Mouse (Mus musculus): ENCODE measurements around the gene Cwc15.
"Not testable (repeated sequence)": the region's sequence is repeated elsewhere in the genome, so short reads cannot be mapped to it uniquely, and the experiment has no call there.

The Cwc15 gene

DNA sequence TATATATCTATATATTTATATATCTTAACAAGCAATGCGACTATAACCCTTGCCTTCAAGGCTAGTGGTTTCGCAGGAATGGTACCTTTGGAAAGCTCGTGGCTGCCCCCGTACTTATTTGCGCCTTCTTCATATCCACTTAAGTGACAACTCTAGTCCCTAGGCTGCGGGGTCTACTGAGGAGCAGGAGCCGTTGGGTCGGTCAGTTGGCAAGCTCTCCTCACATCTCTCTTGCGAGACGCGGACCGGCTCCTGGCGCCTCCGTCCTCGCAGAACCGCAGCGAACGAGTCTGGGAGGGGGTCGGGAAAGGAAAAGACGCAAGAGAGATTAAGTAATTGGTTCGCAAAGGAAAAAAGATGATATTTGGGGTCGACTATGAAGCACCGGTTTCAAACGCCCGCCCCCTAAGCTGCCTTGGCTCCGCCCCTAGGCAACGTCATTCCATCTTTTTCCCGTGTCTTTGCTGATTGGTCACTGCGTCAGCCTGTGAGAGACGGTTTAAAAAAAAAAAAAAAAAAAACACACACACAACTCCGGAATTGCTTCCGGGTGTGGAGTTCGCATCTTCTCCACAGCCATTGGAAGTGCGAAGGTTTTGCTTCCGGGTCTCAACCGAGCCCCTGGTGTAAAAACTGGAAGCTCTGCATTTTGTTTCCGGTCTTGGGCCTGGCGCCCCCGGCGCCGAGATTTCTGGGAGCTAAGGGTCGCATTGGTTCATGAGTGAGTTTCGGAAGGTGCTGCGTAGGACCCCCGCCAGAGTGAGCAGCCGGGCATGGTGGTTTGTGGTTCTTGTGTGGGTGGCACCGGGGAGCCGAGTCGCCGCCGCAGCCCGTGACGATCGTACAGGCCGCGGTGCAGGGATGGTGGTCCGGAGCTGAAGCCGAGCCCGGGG, at the start of gene Cwc15, which contains the start of gene Kdm4d:
Gene Cwc15, plus strand, starts transcription at position 595 of the 893 bp plus-strand sequence.
Gene Kdm4d, minus strand, starts transcription at position 460 of the 893 bp plus-strand sequence.
- peak; percentile 98 for DNase-seq (ENCODE audit: low read depth, low spot score)

DNA sequence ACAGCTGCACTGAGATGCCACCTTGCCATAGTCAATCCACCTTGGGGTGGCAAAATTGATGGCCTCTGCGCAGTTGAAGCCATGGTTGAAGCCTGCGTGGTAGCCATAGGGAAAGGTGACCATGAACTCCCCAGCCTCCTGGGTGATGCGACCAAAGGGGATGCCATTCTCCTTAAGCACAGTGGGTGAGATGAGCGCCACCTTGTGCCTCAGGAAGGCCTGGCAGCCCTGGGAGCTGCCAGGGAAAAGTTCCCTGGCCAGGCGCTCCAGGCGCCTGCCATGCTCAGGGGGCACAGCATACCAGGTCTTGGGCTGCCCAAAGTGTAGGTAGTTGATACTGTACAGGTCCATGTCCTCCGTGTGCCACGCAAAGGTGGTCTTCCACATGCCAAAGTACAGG, 49.3 kb upstream of the Cwc15 start:
- not testable (repeated sequence) for DNase-seq (ENCODE audit: low read depth, low spot score)

DNA sequence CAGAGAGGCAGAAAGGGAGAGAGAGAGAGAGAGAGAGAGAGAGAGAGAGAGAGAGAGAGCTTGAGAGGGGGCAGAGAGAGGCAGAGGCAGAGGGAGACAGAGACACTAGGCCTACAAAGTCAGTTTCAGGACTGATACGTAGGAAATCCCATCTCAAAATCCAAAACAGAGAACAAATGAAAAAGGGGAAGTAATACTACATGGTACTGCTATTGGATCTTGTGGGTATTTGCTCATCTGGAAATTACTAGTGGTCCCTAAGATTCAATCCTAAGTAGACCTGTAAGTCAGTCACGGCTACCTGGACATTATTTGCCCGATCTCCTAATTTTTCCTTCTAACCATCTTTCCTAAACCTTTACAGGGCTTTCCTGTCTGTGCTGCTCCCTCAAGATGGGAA, 44.1 kb upstream of the Cwc15 start:
- DNase-seq (ENCODE audit: low read depth, low spot score), result no peak

DNA sequence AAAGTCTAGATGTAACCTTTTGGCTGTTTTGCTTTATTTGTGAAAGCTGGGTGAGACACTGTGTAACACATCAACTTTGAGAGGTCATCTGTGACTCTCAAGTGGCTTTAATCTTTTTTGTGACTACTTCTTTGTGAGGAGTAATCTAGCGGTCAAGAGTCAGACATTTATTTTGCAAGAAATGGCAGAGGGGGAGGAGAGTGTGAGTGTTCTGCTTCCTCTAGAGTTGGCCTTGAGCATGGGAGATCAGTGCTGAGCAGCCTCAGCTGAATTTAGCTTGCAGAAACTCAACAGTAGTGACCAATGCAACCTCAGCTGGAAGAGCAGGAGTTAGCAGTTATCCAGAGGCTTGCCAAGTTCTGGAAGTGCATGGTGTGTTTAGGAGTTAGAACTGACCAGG, 37.9 kb upstream of the Cwc15 start:
- DNase-seq (ENCODE audit: low read depth, low spot score), result not testable (repeated sequence)

DNA sequence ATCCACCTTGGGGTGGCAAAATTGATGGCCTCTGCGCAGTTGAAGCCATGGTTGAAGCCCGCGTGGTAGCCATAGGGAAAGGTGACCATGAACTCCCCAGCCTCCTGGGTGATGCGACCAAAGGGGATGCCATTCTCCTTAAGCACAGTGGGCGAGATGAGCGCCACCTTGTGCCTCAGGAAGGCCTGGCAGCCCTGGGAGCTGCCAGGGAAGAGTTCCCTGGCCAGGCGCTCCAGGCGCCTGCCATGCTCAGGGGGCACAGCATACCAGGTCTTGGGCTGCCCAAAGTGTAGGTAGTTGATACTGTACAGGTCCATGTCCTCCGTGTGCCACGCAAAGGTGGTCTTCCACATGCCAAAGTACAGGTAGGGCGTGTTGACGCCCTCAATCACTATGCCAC, 36.7 kb upstream of the Cwc15 start:
- DNase-seq (ENCODE audit: low read depth, low spot score), result not testable (repeated sequence)

DNA sequence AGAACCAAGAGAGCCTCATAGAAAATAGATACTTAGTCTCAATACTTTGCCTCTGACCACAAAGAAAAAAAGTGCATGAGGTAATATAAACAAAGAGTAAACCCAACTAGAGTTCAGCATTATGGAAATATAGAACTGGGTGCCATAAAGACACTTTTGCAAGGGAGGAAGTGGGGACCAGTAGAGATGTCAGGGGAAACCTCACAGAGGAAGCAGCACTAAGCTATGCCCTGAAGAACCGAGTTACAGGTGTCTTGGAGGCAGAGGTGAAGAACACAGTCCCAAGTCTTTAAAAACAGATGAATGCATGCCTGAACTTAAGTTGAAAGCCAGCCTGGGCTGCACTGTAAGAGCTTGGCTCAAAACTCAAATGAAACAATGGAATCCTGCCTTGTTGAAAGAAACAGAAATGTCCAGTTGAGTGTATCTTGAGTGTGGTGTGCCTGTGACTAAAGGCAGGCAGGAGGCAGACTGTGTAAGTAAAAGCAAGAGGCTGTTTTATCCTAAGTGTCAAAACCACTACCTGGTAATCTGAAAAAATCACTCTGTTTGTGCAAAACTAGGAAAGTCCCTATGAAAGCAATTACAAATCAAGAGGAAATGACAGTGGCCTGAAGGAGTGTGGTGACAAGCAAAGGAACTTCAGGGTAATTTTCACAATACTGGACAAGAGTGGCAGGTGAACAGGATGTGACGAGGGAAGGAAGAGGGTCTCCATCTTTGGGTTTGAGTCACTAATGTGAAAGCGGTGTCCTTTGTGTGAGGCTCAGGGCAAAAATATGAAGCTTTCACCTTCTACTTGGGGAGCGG, 1.3 kb upstream of the Cwc15 start:
- DNase-seq (ENCODE audit: low read depth, low spot score), result peak; percentile 84

DNA sequence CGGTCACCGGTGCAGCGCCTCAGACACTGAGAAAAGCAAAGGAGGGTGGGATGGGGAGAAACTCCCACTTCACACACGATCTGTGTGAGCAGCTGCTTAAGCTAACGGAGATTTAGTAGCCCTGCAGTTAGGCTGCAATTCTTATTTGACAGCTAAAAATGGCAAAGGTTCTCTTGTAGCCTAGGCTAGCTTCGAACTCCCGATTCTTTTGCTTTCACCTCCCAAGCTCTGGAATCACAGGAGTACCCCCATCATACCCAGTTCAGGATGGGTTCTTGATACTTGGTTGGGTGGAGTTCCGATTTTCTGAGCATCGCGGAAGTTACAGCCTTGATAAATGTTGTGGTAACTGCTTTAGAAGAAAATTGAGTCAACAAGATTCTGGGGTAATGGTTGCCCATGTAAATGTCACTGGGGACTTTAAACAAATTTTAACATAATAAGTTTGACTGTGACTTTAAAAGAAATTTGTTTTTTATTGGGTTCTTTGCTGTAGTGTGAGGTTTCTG, 553 bp downstream of the Cwc15 start:
- no peak for DNase-seq (ENCODE audit: low read depth, low spot score)

DNA sequence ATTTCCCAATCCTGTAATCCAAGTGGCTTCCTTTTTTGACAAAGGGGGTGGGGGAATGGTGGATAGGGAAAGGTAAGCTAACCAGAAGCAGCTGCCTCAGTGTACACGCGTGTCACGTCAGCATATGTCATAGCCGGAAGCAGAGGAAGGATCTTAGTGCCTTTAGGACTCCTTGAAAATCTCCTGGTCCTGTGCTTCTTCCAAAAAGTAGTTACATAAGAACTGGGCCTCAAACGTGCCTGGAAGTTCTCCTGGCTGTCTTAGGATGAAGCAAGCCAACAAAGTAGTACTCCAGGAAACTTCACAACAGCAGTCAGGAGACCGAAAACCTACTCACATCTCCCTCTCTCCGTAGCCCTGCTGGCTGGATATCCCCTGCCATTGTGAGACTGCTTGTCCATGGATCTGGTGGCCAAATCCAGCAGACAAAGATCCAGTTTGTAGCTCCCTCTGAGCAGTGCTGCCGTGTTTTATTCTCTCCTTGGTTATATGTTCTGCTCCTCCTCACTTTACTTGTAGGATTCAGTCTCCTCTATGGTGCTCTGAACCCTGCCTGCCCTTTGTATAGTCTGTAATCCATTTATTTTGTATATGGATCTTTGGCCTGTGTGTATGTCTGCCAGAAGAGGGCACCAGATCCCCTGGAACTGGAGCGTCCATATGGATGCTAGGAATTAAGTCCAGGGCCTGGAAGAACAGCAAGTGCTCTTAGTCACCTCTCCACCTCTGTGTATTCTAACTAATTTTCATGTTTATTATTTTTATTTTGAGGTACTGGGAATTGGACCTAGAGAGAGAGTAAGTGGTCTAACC, 12.4 kb downstream of the Cwc15 start:
- DNase-seq (ENCODE audit: low read depth, low spot score), result no peak

DNA sequence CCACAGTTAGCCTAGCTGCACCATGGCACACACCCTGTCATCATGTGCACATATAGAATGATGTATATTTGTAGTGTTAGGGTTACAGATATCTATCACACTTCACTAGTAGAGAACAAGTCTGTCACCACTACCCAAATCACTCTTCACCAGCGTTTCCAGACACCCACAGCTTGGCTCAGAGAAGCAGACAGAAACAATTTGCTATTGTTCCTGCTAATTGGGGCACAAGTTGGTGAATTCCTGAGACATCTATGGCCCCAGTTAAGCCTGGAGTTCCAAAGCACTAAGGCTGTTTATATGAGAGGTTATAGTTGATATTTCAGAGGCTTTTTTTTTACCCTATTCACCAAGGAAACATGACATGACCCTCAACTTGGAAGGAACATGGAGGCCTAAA, 16.9 kb downstream of the Cwc15 start:
- no peak for DNase-seq (ENCODE audit: low read depth, low spot score)

DNA sequence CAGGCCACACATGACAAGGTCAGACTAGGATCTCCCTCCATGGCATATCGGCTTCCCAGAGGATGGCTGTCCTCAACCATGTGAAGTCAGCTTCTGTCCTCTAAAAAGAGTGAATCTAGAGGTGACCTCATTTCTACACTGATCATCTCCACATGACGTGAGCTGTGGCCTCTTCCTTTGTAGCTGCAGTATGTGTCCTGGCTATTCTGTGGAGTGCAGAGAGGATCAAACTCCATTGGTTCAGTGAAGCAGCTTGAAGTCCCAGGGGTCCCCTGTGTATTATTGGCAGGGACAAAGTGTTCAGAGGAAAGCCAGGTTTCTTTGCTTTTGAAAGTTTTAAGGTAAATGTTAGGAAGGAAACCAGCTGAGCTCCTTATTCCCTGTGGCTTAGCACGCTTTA, 17.7 kb downstream of the Cwc15 start:
- DNase-seq (ENCODE audit: low read depth, low spot score), result no peak

DNA sequence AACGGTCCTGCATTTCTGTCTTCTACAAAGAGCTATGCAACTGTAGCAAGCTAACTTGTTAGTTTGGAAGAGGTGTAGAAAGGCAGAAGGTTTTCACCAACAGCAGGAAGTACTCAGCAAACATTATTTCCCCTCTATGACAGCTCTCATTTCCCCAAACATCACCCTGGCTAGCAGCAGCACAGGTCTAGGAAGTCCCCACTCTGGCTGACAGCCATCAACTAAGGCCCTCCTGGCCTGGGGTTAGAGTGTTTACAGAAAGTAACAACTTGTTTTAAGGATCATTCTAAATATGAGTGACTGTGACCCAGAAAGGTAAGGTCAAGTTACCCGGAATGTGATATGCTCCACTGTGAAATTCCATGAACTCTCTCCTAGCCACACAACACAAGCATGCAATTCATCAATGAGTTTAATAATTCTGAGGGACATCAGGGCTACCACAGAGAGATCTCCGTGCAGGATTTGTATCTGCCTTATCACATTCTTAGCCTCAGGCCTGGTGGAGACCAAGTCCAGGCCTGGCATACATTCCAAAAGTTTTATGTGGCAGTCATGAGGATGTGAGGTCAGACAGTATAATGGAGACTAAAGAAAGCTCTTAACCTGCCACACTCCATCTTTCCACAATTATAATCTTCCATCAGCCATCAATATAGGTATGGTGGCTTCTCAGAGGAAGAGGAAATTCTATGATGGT, 20.7 kb downstream of the Cwc15 start:
- no peak for DNase-seq (ENCODE audit: low read depth, low spot score)

DNA sequence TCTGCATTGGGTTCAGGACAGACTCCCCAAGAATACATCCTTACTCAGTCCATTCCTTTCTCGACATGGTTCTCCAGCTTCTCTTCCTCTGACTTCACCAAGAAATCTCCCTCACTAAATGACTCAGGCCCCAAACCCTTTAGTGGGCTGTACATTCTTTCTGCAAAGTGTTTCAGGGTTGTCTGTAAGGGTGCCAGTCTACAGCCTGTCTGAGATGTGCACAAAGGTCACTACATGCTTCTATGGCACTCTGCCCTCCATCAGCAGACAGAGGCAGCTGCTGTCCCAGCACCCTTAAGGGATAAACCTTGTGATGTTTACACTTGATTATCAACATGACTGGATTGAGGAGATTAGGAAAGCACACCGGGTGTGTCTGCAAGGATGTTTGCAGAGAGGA, 21.3 kb downstream of the Cwc15 start:
- DNase-seq (ENCODE audit: low read depth, low spot score), result no peak

DNA sequence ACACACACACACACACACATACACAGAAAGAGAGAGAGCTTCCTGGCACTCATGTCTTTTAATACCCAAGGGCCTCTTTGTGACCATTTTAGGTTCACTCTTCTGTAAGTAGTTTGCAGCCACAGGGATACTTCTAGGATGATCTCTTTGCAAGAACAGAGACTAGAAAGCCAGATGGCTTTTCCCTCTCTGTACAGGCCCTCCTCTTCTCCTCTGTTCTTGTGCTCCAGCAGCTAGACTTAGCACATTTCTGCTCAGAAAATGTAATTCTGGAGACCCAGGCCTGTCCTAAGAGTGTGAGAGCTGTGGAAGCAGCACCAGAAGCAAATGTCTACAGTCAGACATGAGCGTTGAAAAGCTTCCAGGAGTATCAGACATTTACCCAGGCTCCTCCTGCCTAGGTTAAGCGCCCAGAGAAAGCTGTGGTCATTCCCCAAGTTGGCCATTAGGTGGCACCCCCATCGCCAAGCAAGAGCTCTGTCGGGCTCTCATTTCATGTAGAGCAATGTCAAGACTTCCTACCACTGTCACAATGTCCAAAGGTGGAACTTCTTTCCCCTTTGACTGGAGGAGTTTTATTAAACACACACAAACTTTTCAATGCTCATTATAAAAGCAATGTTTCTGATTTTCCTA, 23.1 kb downstream of the Cwc15 start:
- DNase-seq (ENCODE audit: low read depth, low spot score), result peak; percentile 70

DNA sequence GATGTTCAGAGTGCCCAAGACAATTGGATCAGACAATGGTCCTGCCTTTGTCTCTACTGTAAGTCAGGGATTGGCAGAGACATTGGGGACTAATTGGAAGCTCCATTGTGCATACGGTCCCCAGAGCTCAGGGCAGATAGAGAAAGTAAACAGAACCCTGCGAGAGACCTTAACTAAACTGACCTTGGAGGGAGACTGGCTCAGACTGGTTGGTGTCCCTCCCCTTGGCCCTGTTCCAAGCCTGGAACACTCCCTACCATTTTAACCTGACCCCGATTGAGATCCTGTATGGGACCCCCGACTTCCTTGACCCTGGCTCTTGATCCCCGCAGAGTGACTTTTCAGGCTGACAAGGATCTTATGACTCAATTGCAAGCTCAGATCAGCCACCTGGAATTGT, 29.6 kb downstream of the Cwc15 start:
- no peak for DNase-seq (ENCODE audit: low read depth, low spot score)

DNA sequence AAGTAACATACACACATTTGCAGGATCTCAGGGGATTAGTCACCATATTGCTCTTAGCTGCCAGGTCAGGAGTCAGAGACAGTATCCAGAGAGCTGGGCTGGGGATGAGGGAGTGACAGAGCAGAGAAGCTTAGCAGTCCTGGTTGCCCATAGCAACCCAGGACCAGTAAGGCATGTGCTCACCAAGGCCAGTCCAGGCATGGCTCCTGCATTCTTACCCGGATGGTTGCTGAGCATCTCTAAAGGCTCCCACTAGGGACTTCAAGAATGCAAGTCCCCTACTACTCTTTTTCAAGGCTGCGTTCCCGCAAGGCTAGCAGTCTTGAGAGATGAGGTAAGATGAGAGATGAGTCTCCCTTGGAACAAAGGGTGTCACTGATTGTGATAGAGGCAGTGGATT, 31.9 kb downstream of the Cwc15 start:
- DNase-seq (ENCODE audit: low read depth, low spot score), result no peak

DNA sequence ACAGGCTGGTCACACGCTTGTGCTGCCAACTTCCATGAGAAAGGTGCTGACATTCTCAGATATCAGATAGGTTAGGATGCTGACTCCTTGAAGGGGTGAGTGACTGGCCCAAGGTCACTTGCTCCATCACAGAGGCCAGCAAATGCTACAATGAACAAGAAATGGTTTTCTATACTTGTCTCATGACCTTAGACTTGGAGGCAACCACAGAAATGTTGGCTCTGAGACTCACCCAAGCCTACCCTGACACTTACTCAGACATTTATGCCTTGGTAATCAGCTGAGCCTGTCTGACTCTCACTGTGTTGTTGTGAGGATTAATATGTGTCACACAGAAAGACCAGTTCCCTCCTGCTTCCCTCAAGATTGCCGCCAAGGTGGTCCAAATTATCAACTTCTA, 33.2 kb downstream of the Cwc15 start:
- no peak for DNase-seq (ENCODE audit: low read depth, low spot score)

DNA sequence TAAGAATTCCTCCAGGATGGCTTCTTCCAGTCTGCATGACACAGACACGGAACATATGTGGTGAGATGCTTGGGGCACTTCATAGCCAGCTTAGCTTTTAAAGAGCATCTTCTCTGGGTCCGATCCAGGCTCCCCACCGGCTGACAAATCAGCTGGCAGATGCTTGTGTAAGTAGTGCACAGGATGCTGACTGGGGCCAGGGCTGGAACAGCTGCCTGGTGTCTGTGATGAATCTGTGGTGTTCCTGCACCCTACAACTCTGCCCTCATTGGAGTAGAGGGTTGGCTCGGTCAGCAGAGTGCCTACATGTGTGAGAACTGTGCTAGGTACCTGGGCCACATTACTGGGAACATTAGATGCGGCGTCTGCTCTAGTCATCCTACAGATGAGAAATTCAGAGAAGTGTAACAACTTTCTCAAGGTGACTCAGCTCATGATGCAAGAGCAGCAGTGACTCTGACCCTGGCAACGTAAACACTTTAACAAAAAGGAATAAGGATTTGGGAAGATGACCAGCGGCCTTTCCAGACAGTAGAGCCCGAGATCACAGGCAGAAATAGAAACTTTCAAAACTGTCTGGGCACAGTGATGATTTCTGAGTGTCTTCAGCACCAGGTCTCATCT, 34.5 kb downstream of the Cwc15 start:
- DNase-seq (ENCODE audit: low read depth, low spot score), result no peak

DNA sequence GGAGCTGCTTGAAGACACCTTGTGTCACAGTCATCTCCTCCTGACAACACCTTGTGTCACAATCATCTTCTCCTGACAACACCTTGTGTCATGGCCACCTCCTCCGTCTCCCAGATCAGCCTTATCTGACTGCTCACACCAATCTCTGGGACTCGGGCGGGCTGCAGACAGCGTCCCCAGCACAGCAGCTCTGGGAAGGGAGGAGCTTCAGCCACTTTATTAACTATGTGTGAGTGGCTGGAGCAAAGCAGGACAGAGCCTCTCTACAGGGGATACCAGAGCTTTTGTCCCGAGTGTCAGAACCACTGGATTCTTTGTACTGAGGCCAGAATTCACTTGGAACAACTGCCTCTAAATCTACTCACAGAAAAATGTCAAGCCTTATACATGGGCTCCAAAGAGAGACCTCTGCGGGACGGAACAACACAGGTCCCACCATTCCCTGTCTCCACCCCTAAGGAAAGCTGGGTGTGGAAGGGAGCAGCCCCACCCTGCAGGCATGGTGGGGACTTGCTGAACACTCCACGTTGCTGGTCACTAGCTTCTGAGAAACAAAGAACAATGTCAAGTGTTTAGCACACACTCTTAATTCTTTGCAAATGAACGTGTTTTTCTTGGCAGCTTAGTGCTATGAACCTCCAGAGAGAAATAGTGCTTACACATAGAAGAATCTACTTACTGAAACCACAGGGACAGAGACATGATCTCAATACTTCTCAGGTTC, 43.8 kb downstream of the Cwc15 start:
- DNase-seq (ENCODE audit: low read depth, low spot score), result no peak
